Mouse (Mus musculus): Measurements from ENCODE around the gene Rftn1. TPM values are rescaled to one million over a fixed set of nuclear protein-coding genes. Genes with fewer than 3 reads are reported as not detected.

Rftn1 gene
- total and polyA plus RNA-seq, 3 experiments = 41.5 to 50.5 (median 49.4) TPM

DNA sequence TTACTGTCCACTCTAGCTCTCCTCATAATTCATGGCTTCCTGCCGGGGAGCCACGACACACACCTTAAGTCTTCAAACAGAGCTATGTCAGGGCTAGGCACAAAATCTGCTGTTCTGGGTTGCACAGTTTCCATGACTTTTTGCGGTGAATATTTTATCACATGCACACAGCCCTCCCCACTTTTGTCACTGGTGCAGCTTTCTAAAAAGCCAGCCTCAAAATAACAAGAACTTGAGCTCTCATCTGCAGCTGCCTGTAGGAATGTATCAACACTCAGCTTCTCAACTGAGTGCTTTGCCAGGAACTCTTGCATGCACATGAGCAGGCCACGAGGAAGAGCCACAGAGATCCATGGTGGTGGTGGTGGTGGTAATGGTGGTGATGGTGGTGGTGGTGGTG lies 129.0 kb downstream of the Rftn1 start:
- WGBS = 71% methylated on average over 4 of the region's 4 CpGs
- DNase-seq = no peak
- Histone ChIP-seq H3K36me3 (ENCODE audit: control insufficient read depth, insufficient read depth, low read length) (peaks cover 7% of the 10 kb centered on the region), H3K79me2 (replicated peaks; ENCODE audit: control insufficient read depth, insufficient read depth, low read length) (no peaks in the 10 kb centered on the region), H3K9ac (ENCODE audit: low read depth, low read length) (no peak overlapping the region), H3K27ac (peak overlapping the region; percentile 68; the same call in 1 of the 2 replicates), H3K4me1 (ENCODE audit: control insufficient read depth, insufficient read depth, low read length) (peaks cover 16% of the 10 kb centered on the region), H3K4me3 (no peak overlapping the region), H3K27me3 (ENCODE audit: control insufficient read depth, insufficient read depth, low read length) (no peaks in the 10 kb centered on the region)
- intact Hi-C loops (cut with DNase I) = no loop called here
- TF ChIP-seq POLR2A (IDR thresholded peaks at IDR 0.05; ENCODE audit: insufficient read depth, low read depth, low read length) (no peak), CTCF (IDR thresholded peaks at IDR 0.05) (no peak), EP300 (IDR thresholded peaks at IDR 0.05; ENCODE audit: insufficient read depth, low read depth, low read length) (no peak)

- no peaks in the 10 kb centered on the region for H3K79me2 ChIP-seq (replicated peaks; ENCODE audit: control insufficient read depth, insufficient read depth, low read length)
- no peak overlapping the region for H3K4me3 ChIP-seq
- peak overlapping the region; percentile 68 for H3K27ac ChIP-seq
- TF ChIP-seq POLR2A (IDR thresholded peaks at IDR 0.05; ENCODE audit: insufficient read depth, low read depth, low read length) (no peak), CTCF (IDR thresholded peaks at IDR 0.05) (no peak), EP300 (IDR thresholded peaks at IDR 0.05; ENCODE audit: insufficient read depth, low read depth, low read length) (no peak)
- H3K36me3 ChIP-seq (ENCODE audit: control insufficient read depth, insufficient read depth, low read length) = peaks cover 7% of the 10 kb centered on the region
- no peak for DNase-seq
- no peaks in the 10 kb centered on the region for H3K27me3 ChIP-seq (ENCODE audit: control insufficient read depth, insufficient read depth, low read length)
- intact Hi-C loops (cut with DNase I) = no loop called here
- WGBS = 45% methylated on average over 2 of the region's 2 CpGs
- no peak overlapping the region for H3K9ac ChIP-seq (ENCODE audit: low read depth, low read length)
- H3K4me1 ChIP-seq (ENCODE audit: control insufficient read depth, insufficient read depth, low read length) = peaks cover 16% of the 10 kb centered on the region
Observed at GRCm38 (mm10) chr17:50060220-50060619, 130.3 kb downstream of the Rftn1 start.

DNA sequence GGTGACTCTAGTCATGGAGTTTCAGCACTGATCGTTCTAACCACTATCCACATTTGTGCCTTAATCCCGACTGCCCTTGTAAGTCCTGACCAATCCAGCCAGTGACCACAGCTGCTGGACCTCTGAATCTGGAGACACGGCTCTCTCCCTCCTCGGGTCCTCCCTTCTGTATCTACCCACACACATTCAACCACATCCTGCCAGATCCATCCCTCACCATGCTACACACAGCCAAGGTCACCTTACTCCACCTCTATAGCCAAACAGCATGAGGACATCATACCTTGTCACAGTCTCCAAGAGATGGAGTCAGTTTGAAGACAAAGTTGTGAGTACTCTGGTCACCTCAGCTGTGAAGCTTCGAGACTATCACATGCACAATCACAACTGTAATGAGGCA lies 131.1 kb downstream of the Rftn1 start:
- H3K27me3 ChIP-seq (ENCODE audit: control insufficient read depth, insufficient read depth, low read length) = no peaks in the 10 kb centered on the region
- H3K4me3 ChIP-seq = no peak overlapping the region
- peaks cover 7% of the 10 kb centered on the region for H3K36me3 ChIP-seq (ENCODE audit: control insufficient read depth, insufficient read depth, low read length)
- no peaks in the 10 kb centered on the region for H3K79me2 ChIP-seq (replicated peaks; ENCODE audit: control insufficient read depth, insufficient read depth, low read length)
- DNase-seq = no peak
- WGBS = 65% methylated on average over 5 of the region's 5 CpGs
- intact Hi-C loops (cut with DNase I) = no loop called here
- TF ChIP-seq POLR2A (IDR thresholded peaks at IDR 0.05; ENCODE audit: insufficient read depth, low read depth, low read length) = no peak
- TF ChIP-seq CTCF (IDR thresholded peaks at IDR 0.05) = no peak
- no peak for TF ChIP-seq EP300 (IDR thresholded peaks at IDR 0.05; ENCODE audit: insufficient read depth, low read depth, low read length)
- peaks cover 20% of the 10 kb centered on the region for H3K4me1 ChIP-seq (ENCODE audit: control insufficient read depth, insufficient read depth, low read length)
- H3K9ac ChIP-seq (ENCODE audit: low read depth, low read length) = no peak overlapping the region
- H3K27ac ChIP-seq = peak overlapping the region; percentile 50

GRCm38 (mm10) chr17:50055154-50055756 lies 135.2 kb downstream of the Rftn1 start:
- H3K27ac ChIP-seq = peak overlapping the region; percentile 31; the same call in 1 of the 2 replicates
- no peak for DNase-seq
- no peak overlapping the region for H3K4me3 ChIP-seq
- TF ChIP-seq EP300 (IDR thresholded peaks at IDR 0.05; ENCODE audit: insufficient read depth, low read depth, low read length) (no peak), POLR2A (IDR thresholded peaks at IDR 0.05; ENCODE audit: insufficient read depth, low read depth, low read length) (no peak), CTCF (IDR thresholded peaks at IDR 0.05) (no peak)
- H3K9ac ChIP-seq (ENCODE audit: low read depth, low read length) = no peak overlapping the region
- intact Hi-C loops (cut with DNase I) = no loop called here
- H3K36me3 ChIP-seq (ENCODE audit: control insufficient read depth, insufficient read depth, low read length) = peaks cover 5% of the 10 kb centered on the region
- no peaks in the 10 kb centered on the region for H3K27me3 ChIP-seq (ENCODE audit: control insufficient read depth, insufficient read depth, low read length)
- WGBS = 73% methylated on average over 16 of the region's 16 CpGs
- peaks cover 29% of the 10 kb centered on the region for H3K4me1 ChIP-seq (ENCODE audit: control insufficient read depth, insufficient read depth, low read length)
- no peaks in the 10 kb centered on the region for H3K79me2 ChIP-seq (replicated peaks; ENCODE audit: control insufficient read depth, insufficient read depth, low read length)

GRCm38 (mm10) chr17:50054586-50054985 lies 135.9 kb downstream of the Rftn1 start:
- peaks cover 4% of the 10 kb centered on the region for H3K36me3 ChIP-seq (ENCODE audit: control insufficient read depth, insufficient read depth, low read length)
- no peak overlapping the region for H3K9ac ChIP-seq (ENCODE audit: low read depth, low read length)
- intact Hi-C loops (cut with DNase I) = loop anchor here (5.0 kb wide), 4 partner anchors 67 to 183 kb away; partner anchors contain the start of gene Rftn1
- H3K27me3 ChIP-seq (ENCODE audit: control insufficient read depth, insufficient read depth, low read length) = no peaks in the 10 kb centered on the region
- no peaks in the 10 kb centered on the region for H3K79me2 ChIP-seq (replicated peaks; ENCODE audit: control insufficient read depth, insufficient read depth, low read length)
- no peak overlapping the region for H3K4me3 ChIP-seq
- TF ChIP-seq EP300 (IDR thresholded peaks at IDR 0.05; ENCODE audit: insufficient read depth, low read depth, low read length) (no peak), POLR2A (IDR thresholded peaks at IDR 0.05; ENCODE audit: insufficient read depth, low read depth, low read length) (no peak), CTCF (IDR thresholded peaks at IDR 0.05) (no peak)
- H3K27ac ChIP-seq = peak overlapping the region; percentile 31; the same call in 1 of the 2 replicates
- DNase-seq = no peak
- 90% methylated on average over 7 of the region's 7 CpGs for WGBS
- peaks cover 28% of the 10 kb centered on the region for H3K4me1 ChIP-seq (ENCODE audit: control insufficient read depth, insufficient read depth, low read length)

- intact Hi-C loops (cut with DNase I) = loop anchor here (5.0 kb wide), 4 partner anchors 67 to 183 kb away; partner anchors contain the start of gene Rftn1
- no peak for DNase-seq
- TF ChIP-seq POLR2A (IDR thresholded peaks at IDR 0.05; ENCODE audit: insufficient read depth, low read depth, low read length) (no peak), CTCF (IDR thresholded peaks at IDR 0.05) (no peak), EP300 (IDR thresholded peaks at IDR 0.05; ENCODE audit: insufficient read depth, low read depth, low read length) (no peak)
- WGBS = 100% methylated on average over 1 of the region's 1 CpGs
- Histone ChIP-seq H3K9ac (ENCODE audit: low read depth, low read length) (no peak overlapping the region), H3K27me3 (ENCODE audit: control insufficient read depth, insufficient read depth, low read length) (no peaks in the 10 kb centered on the region), H3K36me3 (ENCODE audit: control insufficient read depth, insufficient read depth, low read length) (peaks cover 4% of the 10 kb centered on the region), H3K4me3 (no peak overlapping the region), H3K27ac (no peak overlapping the region; the same call in 1 of the 2 replicates), H3K79me2 (replicated peaks; ENCODE audit: control insufficient read depth, insufficient read depth, low read length) (no peaks in the 10 kb centered on the region), H3K4me1 (ENCODE audit: control insufficient read depth, insufficient read depth, low read length) (peaks cover 28% of the 10 kb centered on the region)
Observed at GRCm38 (mm10) chr17:50053961-50054360, 136.5 kb downstream of the Rftn1 start.
